Mouse (Mus musculus) forebrain, embryonic 14.5 days (tissue): ENCODE data around the gene Ak4. TPM values are rescaled to one million over a fixed set of nuclear protein-coding genes. Genes with fewer than 3 reads are reported as not detected.

Source experiments
- ATAC-seq: fragments of 200-750 bp; cut with Nextera tagmentation; 2 replicates; pipeline ENCODE4 v1.8.0; 2017; ENCODE audit warnings: mild to moderate bottlenecking, moderate library complexity
- DNase-seq: peaks from one replicate; pipeline ENCODE4 v3.0.0-alpha.2; 2015; ENCODE audit warnings: low spot score
- H3K27ac ChIP-seq: fragments of 300-500 bp; sonication (generic); 2 replicates; pipeline ENCODE4 v1.5.1; 2014; ENCODE audit warnings: low read depth, mild to moderate bottlenecking, control low read depth, low read length, moderate library complexity
- H3K27me3 ChIP-seq: fragments of 300-500 bp; sonication (generic); replicated peaks from 2 replicates; pipeline ENCODE4 v1.6.1; 2014; ENCODE audit warnings: low read length, control low read depth, mixed read lengths; ENCODE audit not compliant: control insufficient read depth, insufficient read depth
- H3K36me3 ChIP-seq: fragments of 300-500 bp; sonication (generic); 2 replicates; pipeline ENCODE4 v1.6.1; 2014; ENCODE audit warnings: low read length, control low read depth; ENCODE audit not compliant: control insufficient read depth, insufficient read depth
- H3K4me1 ChIP-seq: fragments of 300-500 bp; sonication (generic); 2 replicates; pipeline ENCODE4 v1.6.1; 2014; ENCODE audit warnings: antibody characterized with exemption, low read length, control low read depth; ENCODE audit not compliant: control insufficient read depth, insufficient read depth
- H3K4me2 ChIP-seq: fragments of 300-500 bp; sonication (generic); 2 replicates; pipeline ENCODE4 v1.6.1; 2014; ENCODE audit warnings: mild to moderate bottlenecking, control low read depth, low read length
- H3K4me3 ChIP-seq: fragments of 300-500 bp; sonication (generic); 2 replicates; pipeline ENCODE4 v1.5.1; 2014; ENCODE audit warnings: low read depth, low read length, control low read depth
- H3K9ac ChIP-seq: fragments of 300-500 bp; sonication (generic); 2 replicates; pipeline ENCODE4 v1.6.1; 2014; ENCODE audit warnings: mild to moderate bottlenecking, low read length, control low read depth, moderate library complexity
- H3K9me3 ChIP-seq: fragments of 300-500 bp; sonication (generic); replicated peaks from 2 replicates; pipeline ENCODE4 v1.6.1; 2016; ENCODE audit warnings: low read length, control low read depth, mixed read lengths; ENCODE audit not compliant: control insufficient read depth
- WGBS: fragments of 180-500 bp; shearing (Covaris S2); extraction: QIAGEN DNeasy Blood & Tissue Kit; methylation state at CpG from one replicate; pipeline ENCODE4 v1.1.7; 2014; 5-methylcytosine and 5-hydroxymethylcytosine counted together
- polyA plus RNA-seq: library from polyadenylated mRNA; unstranded; fragments of >200 nt; fragmentation: Nextera tagmentation; extraction: Ambion mirVana; gene quantifications from 2 replicates; pipeline ENCODE4 v1.2.1, GENCODE M21; 2014

Gene Ak4
- 2.9 and 4.6 TPM in 2 replicates for polyA plus RNA-seq

GRCm38 (mm10) chr4:101419151-101419910 is at the start of gene Ak4:
Ak4 (plus strand) TSS chr4:101419277.
- 0 out of 2 replicates have a peak within 1 kb of the TSS, but pooled peaks have one; percentile 33 for H3K27ac ChIP-seq
- no peaks in the 10 kb centered on the region for H3K9me3 ChIP-seq
- H3K27me3 ChIP-seq, result no peaks in the 10 kb centered on the region
- no peaks in the 10 kb centered on the region for H3K4me1 ChIP-seq
- peak; percentile 80 for ATAC-seq
- peak within 1 kb of the TSS; percentile 69 for H3K9ac ChIP-seq
- H3K36me3 ChIP-seq, result no peaks in the 10 kb centered on the region
- WGBS, result 0% methylated on average over 54 of the region's 74 CpGs
- H3K4me2 ChIP-seq, result peak within 1 kb of the TSS; percentile 98
- DNase-seq, result peak; percentile 57
- H3K4me3 ChIP-seq, result peak within 1 kb of the TSS; percentile 65

GRCm38 (mm10) chr4:101369738-101370275 is 49.3 kb upstream of the Ak4 start:
- no peaks in the 10 kb centered on the region for H3K36me3 ChIP-seq
- H3K27me3 ChIP-seq, result no peaks in the 10 kb centered on the region
- H3K9ac ChIP-seq, result no peak overlapping the region
- H3K9me3 ChIP-seq, result no peaks in the 10 kb centered on the region
- no peak overlapping the region for H3K4me3 ChIP-seq
- H3K27ac ChIP-seq, result no peak overlapping the region
- 76% methylated on average over 4 of the region's 4 CpGs for WGBS
- no peak overlapping the region for H3K4me2 ChIP-seq
- no peaks in the 10 kb centered on the region for H3K4me1 ChIP-seq
- DNase-seq (no peak), ATAC-seq (no peak)

- Histone ChIP-seq H3K4me2 (no peak overlapping the region), H3K9ac (no peak overlapping the region), H3K4me1 (no peaks in the 10 kb centered on the region), H3K36me3 (no peaks in the 10 kb centered on the region), H3K27me3 (no peaks in the 10 kb centered on the region), H3K9me3 (no peaks in the 10 kb centered on the region), H3K27ac (no peak overlapping the region), H3K4me3 (no peak overlapping the region)
- no peak for DNase-seq
- ATAC-seq, result no peak
- 68% methylated on average over 2 of the region's 2 CpGs for WGBS
Measured at GRCm38 (mm10) chr4:101372283-101372682, 46.8 kb upstream of the Ak4 start.

GRCm38 (mm10) chr4:101372751-101373150 is 46.3 kb upstream of the Ak4 start:
- ATAC-seq, result no peak
- Histone ChIP-seq H3K9ac (no peak overlapping the region), H3K4me2 (no peak overlapping the region), H3K9me3 (no peaks in the 10 kb centered on the region), H3K4me3 (no peak overlapping the region), H3K27ac (no peak overlapping the region), H3K36me3 (no peaks in the 10 kb centered on the region), H3K27me3 (no peaks in the 10 kb centered on the region), H3K4me1 (no peaks in the 10 kb centered on the region)
- DNase-seq, result no peak
- WGBS, result 89% methylated on average over 6 of the region's 6 CpGs

- no peak for ATAC-seq
- Histone ChIP-seq H3K9me3 (no peaks in the 10 kb centered on the region), H3K9ac (no peak overlapping the region), H3K4me3 (no peak overlapping the region), H3K27ac (no peak overlapping the region), H3K4me2 (no peak overlapping the region), H3K36me3 (no peaks in the 10 kb centered on the region), H3K27me3 (no peaks in the 10 kb centered on the region), H3K4me1 (no peaks in the 10 kb centered on the region)
- 81% methylated on average over 8 of the region's 8 CpGs for WGBS
- DNase-seq, result no peak
Measured at GRCm38 (mm10) chr4:101374104-101374503, 45.0 kb upstream of the Ak4 start.

- H3K4me2 ChIP-seq, result no peak overlapping the region
- H3K4me1 ChIP-seq, result no peaks in the 10 kb centered on the region
- peak; percentile 37 for DNase-seq
- WGBS, result 61% methylated on average over 4 of the region's 4 CpGs
- H3K4me3 ChIP-seq, result no peak overlapping the region
- H3K9me3 ChIP-seq, result no peaks in the 10 kb centered on the region
- no peak overlapping the region for H3K9ac ChIP-seq
- no peak overlapping the region for H3K27ac ChIP-seq
- no peaks in the 10 kb centered on the region for H3K27me3 ChIP-seq
- no peak for ATAC-seq
- H3K36me3 ChIP-seq, result no peaks in the 10 kb centered on the region
Measured at GRCm38 (mm10) chr4:101376835-101377234, 42.2 kb upstream of the Ak4 start.

GRCm38 (mm10) chr4:101378241-101378640 is 40.8 kb upstream of the Ak4 start:
- Histone ChIP-seq H3K27ac (peak overlapping the region; percentile 21; the same call in 1 of the 2 replicates), H3K9me3 (no peaks in the 10 kb centered on the region), H3K36me3 (no peaks in the 10 kb centered on the region), H3K4me1 (no peaks in the 10 kb centered on the region), H3K9ac (no peak overlapping the region), H3K27me3 (no peaks in the 10 kb centered on the region), H3K4me3 (no peak overlapping the region), H3K4me2 (no peak overlapping the region)
- DNase-seq (no peak), ATAC-seq (no peak)
- 54% methylated on average over 4 of the region's 4 CpGs for WGBS

GRCm38 (mm10) chr4:101378778-101379177 is 40.3 kb upstream of the Ak4 start:
- WGBS, result 77% methylated on average over 4 of the region's 4 CpGs
- Histone ChIP-seq H3K27ac (no peak overlapping the region), H3K9me3 (no peaks in the 10 kb centered on the region), H3K4me1 (no peaks in the 10 kb centered on the region), H3K36me3 (no peaks in the 10 kb centered on the region), H3K27me3 (no peaks in the 10 kb centered on the region), H3K4me3 (no peak overlapping the region), H3K9ac (no peak overlapping the region), H3K4me2 (no peak overlapping the region)
- DNase-seq (no peak), ATAC-seq (no peak)

- H3K4me2 ChIP-seq, result no peak overlapping the region
- no peaks in the 10 kb centered on the region for H3K27me3 ChIP-seq
- ATAC-seq (no peak), DNase-seq (peak; percentile 20)
- H3K4me1 ChIP-seq, result no peaks in the 10 kb centered on the region
- 65% methylated on average over 2 of the region's 2 CpGs for WGBS
- H3K27ac ChIP-seq, result no peak overlapping the region
- no peak overlapping the region for H3K4me3 ChIP-seq
- no peak overlapping the region for H3K9ac ChIP-seq
- H3K36me3 ChIP-seq, result no peaks in the 10 kb centered on the region
- H3K9me3 ChIP-seq, result no peaks in the 10 kb centered on the region
Measured at GRCm38 (mm10) chr4:101385002-101385401, 34.1 kb upstream of the Ak4 start.
